Mouse (Mus musculus) bone marrow, adult 2 months (tissue): ENCODE data around the gene Oxld1. TPM values are rescaled to one million over a fixed set of nuclear protein-coding genes. Genes with fewer than 3 reads are reported as not detected.

Source experiments
- H3K27ac ChIP-seq: fragments of 200-500 bp; 2 replicates; pipeline ENCODE4 v1.5.1; 2012; ENCODE audit warnings: low read depth, mild to moderate bottlenecking, control low read depth, inconsistent platforms, low read length; ENCODE audit not compliant: control insufficient read depth, poor library complexity, insufficient read depth
- H3K4me1 ChIP-seq: fragments of 200-500 bp; 2 replicates; pipeline ENCODE4 v1.6.1; 2011; ENCODE audit warnings: low read length; ENCODE audit not compliant: control insufficient read depth, insufficient read depth
- H3K4me3 ChIP-seq: fragments of 200-500 bp; replicated peaks from 2 replicates; pipeline ENCODE3; 2011; ENCODE audit warnings: mild to moderate bottlenecking, low read depth, low read length, control low read depth; ENCODE audit not compliant: control insufficient read depth
- CTCF ChIP-seq: fragments of 200-500 bp; IDR thresholded peaks from 2 replicates; pipeline ENCODE4 v1.5.1; 2011; ENCODE audit warnings: low read length, control low read depth; ENCODE audit not compliant: control insufficient read depth, insufficient read depth
- POLR2A ChIP-seq: fragments of 200-500 bp; IDR thresholded peaks from 2 replicates; pipeline ENCODE4 v1.6.1; 2011; ENCODE audit warnings: low read depth, mild to moderate bottlenecking, control low read depth, low read length, borderline replicate concordance; ENCODE audit not compliant: control insufficient read depth
- WGBS: fragments of 180-500 bp; shearing (Covaris S2); methylation state at CpG from one replicate; pipeline ENCODE4 v1.1.7; 2018; 5-methylcytosine and 5-hydroxymethylcytosine counted together
- polyA plus RNA-seq: library from polyadenylated mRNA; stranded (reverse); fragments of >200 nt; gene quantifications from 2 replicates; pipeline ENCODE4 v1.2.4, GENCODE M21; 2011; ENCODE audit warnings: low replicate concordance; ENCODE audit not compliant: missing spikeins, insufficient read depth, insufficient read length

Oxld1 gene
- polyA plus RNA-seq, 1 experiment, result 4.4 TPM

- Histone ChIP-seq H3K4me3 (no peak overlapping the region), H3K27ac (no peak overlapping the region), H3K4me1 (no peaks in the 10 kb centered on the region)
- 91% methylated on average over 12 of the region's 12 CpGs for WGBS
- TF ChIP-seq POLR2A (no peak), CTCF (no peak)
Measured at GRCm38 (mm10) chr11:120498226-120498625, 40.4 kb upstream of the Oxld1 start.

- Histone ChIP-seq H3K4me1 (no peaks in the 10 kb centered on the region; the same call in 1 of the 2 replicates), H3K4me3 (no peak overlapping the region), H3K27ac (no peak overlapping the region)
- TF ChIP-seq POLR2A (no peak), CTCF (no peak)
- WGBS, result 91% methylated on average over 3 of the region's 3 CpGs
Measured at GRCm38 (mm10) chr11:120497436-120497835, 39.6 kb upstream of the Oxld1 start.

- no peak overlapping the region for H3K4me3 ChIP-seq
- TF ChIP-seq CTCF (no peak), POLR2A (no peak)
- H3K4me1 ChIP-seq, result peaks cover 3% of the 10 kb centered on the region; the same call in 1 of the 2 replicates
- no peak overlapping the region for H3K27ac ChIP-seq
- 88% methylated on average over 3 of the region's 3 CpGs for WGBS
Measured at GRCm38 (mm10) chr11:120493911-120494310, 36.0 kb upstream of the Oxld1 start.

- Histone ChIP-seq H3K27ac (no peak overlapping the region), H3K4me3 (no peak overlapping the region), H3K4me1 (peaks cover 3% of the 10 kb centered on the region; the same call in 1 of the 2 replicates)
- 68% methylated on average over 3 of the region's 3 CpGs for WGBS
- TF ChIP-seq CTCF (no peak), POLR2A (no peak)
Measured at GRCm38 (mm10) chr11:120493351-120493750, 35.5 kb upstream of the Oxld1 start.

- Histone ChIP-seq H3K4me1 (peaks cover 3% of the 10 kb centered on the region; the same call in 1 of the 2 replicates), H3K4me3 (no peak overlapping the region), H3K27ac (no peak overlapping the region)
- 36% methylated on average over 3 of the region's 3 CpGs for WGBS
- TF ChIP-seq CTCF (no peak), POLR2A (no peak)
Measured at GRCm38 (mm10) chr11:120492878-120493203, 35.0 kb upstream of the Oxld1 start.

- Histone ChIP-seq H3K27ac (peak overlapping the region; percentile 70; the same call in 1 of the 2 replicates), H3K4me3 (peak overlapping the region; percentile 93), H3K4me1 (peaks cover 3% of the 10 kb centered on the region; the same call in 1 of the 2 replicates)
- WGBS, result under 1% methylated on average over 48 of the region's 48 CpGs
- no peak for TF ChIP-seq POLR2A
- peak; percentile 46; the same call in 1 of the 2 replicates for TF ChIP-seq CTCF
Measured at GRCm38 (mm10) chr11:120492024-120492877, 34.4 kb upstream of the Oxld1 start.

GRCm38 (mm10) chr11:120491317-120492023 lies 33.6 kb upstream of the Oxld1 start, which contains the start of gene Slc25a10:
TSS of gene Slc25a10 (plus strand) at chr11:120491840.
- under 1% methylated on average over 35 of the region's 35 CpGs for WGBS

GRCm38 (mm10) chr11:120490291-120491046 lies 32.6 kb upstream of the Oxld1 start:
- H3K4me1 ChIP-seq, result peaks cover 3% of the 10 kb centered on the region; the same call in 1 of the 2 replicates
- no peak overlapping the region for H3K4me3 ChIP-seq
- H3K27ac ChIP-seq, result no peak overlapping the region
- TF ChIP-seq POLR2A (no peak), CTCF (no peak)
- 32% methylated on average over 4 of the region's 4 CpGs for WGBS

More at GRCm38 (mm10) chr11:120491317-120492023, 33.6 kb upstream of the Oxld1 start, which contains the start of gene Slc25a10:
- peak within 1 kb of the TSS; percentile 93 for H3K4me3 ChIP-seq
- peak within 1 kb of the TSS; percentile 70; the same call in 1 of the 2 replicates for H3K27ac ChIP-seq
- H3K4me1 ChIP-seq, result peaks cover 3% of the 10 kb centered on the region; the same call in 1 of the 2 replicates
- TF ChIP-seq CTCF (no peak), POLR2A (peak; percentile 77)
